Mouse (Mus musculus) CD4-positive naive resting alpha-beta T cell, adult 76 days (primary cell): ENCODE measurements around the gene Higd1a. TPM values are rescaled to one million over a fixed set of nuclear protein-coding genes. Genes with fewer than 3 reads are reported as not detected.

Experiments used
- total RNA-seq: library from RNA; stranded (reverse); gene quantifications from one replicate; pipeline ENCODE4 v1.2.4, GENCODE M21; 2023

Gene Higd1a
- 31.8 TPM for total RNA-seq

DNA sequence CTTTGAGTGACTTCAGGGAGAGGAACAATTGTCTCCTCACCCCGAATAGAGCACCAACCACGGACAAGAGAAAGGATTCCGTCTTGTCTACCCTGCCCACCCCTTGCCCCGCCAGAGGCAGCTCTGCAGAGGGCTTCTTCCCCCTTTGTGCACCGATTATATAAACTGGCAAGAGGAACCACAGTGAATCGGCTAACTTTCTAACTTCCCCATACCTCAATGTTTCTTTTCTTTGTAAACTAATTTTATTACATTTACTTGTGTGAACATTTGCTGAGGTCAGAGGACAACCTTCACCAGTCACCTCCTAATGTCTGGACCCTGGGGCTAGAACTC lies at the start of gene Higd1a:
Gene Higd1a, minus strand, starts transcription at position 210 of the 336 bp plus-strand sequence.

DNA sequence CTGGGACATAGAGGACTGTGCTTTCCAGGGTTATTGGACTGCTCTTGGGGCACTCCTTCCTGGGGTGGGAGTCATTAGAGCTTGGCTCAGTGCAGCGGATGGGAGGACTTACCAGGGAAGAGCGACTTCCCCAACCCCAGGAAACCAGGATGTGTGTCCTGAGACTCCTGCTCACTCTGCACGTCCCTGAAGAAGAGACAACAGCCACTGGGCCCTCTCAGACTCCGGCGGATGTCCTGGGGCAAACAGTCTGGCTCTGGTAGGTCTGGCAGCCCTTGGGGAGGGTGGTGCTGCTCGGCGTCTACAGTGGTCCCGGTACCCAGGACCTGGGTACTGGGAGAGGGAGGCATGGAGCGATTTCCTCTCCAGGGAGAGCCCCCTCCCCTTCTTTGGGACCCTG lies 40.1 kb upstream of the Higd1a start, which contains the start of gene Ackr2:
Gene Ackr2, plus strand, starts transcription at position 111 of the 400 bp plus-strand sequence.

GRCm38 (mm10) chr9:121838829-121839621 lies 19.1 kb downstream of the Higd1a start, which contains the start of gene Ccdc13:
Gene Ccdc13 (minus strand): TSS chr9:121839461.

Other genes with a start within 250 kb of the Higd1a start
- not detected for gene Lyzl4, start 216.3 kb downstream of the Higd1a start, total RNA-seq
- 118 TPM for gene Vipr1, start 215.6 kb downstream of the Higd1a start, total RNA-seq
- gene Sec22c, start 152.9 kb downstream of the Higd1a start, total RNA-seq: 42.4 TPM
- gene Ss18l2, start 148.0 kb downstream of the Higd1a start, total RNA-seq: 16.1 TPM
- 305 TPM for gene Nktr, start 139.2 kb downstream of the Higd1a start, total RNA-seq
- 0.73 TPM for gene Zfp651, start 99.0 kb downstream of the Higd1a start, total RNA-seq
- gene Klhl40, start 80.8 kb downstream of the Higd1a start, total RNA-seq: not detected
- not detected for gene Hhatl, start 65.9 kb downstream of the Higd1a start, total RNA-seq
- 0.85 TPM for gene Ccdc13, start 18.9 kb downstream of the Higd1a start, total RNA-seq
- 2.1 TPM for gene Ackr2, start 40.0 kb upstream of the Higd1a start, total RNA-seq
- not detected for gene Cyp8b1, start 57.9 kb upstream of the Higd1a start, total RNA-seq
- not detected for gene Fam198a, start 92.6 kb upstream of the Higd1a start, total RNA-seq
- 0.23 TPM for gene Pomgnt2, start 138.7 kb upstream of the Higd1a start, total RNA-seq